Mouse (Mus musculus) forebrain, embryonic 10.5 days (tissue): ENCODE measurements at regions not wholly inside any gene's neighbourhood (a gene's known extent, or its start where the extent isn't known, plus 50 kb on each side); places are given as distances from the start of the nearest gene placed in this dataset.

Experiments
- DNase-seq: peaks from one replicate; pipeline ENCODE4 v3.0.0-alpha.2; 2017; ENCODE audit warnings: low spot score; ENCODE audit errors: extremely low spot score
- H3K27ac ChIP-seq: fragments of 300-500 bp; sonication (generic); 2 replicates; pipeline ENCODE4 v1.5.1; 2016; ENCODE audit warnings: mild to moderate bottlenecking
- H3K27me3 ChIP-seq: fragments of 300-500 bp; sonication (generic); 2 replicates; pipeline ENCODE4 v1.6.1; 2016; ENCODE audit warnings: mild to moderate bottlenecking; ENCODE audit not compliant: poor library complexity, severe bottlenecking
- H3K36me3 ChIP-seq: fragments of 300-500 bp; sonication (generic); replicated peaks from 2 replicates; pipeline ENCODE4 v1.6.1; 2016; ENCODE audit warnings: mild to moderate bottlenecking, moderate library complexity
- H3K4me1 ChIP-seq: fragments of 300-500 bp; sonication (generic); 2 replicates; pipeline ENCODE4 v1.6.1; 2016
- H3K4me3 ChIP-seq: fragments of 300-500 bp; sonication (generic); 2 replicates; pipeline ENCODE4 v1.5.1; 2016; ENCODE audit warnings: mild to moderate bottlenecking, moderate library complexity
- H3K9me3 ChIP-seq: fragments of 300-500 bp; sonication (generic); 2 replicates; pipeline ENCODE4 v1.6.1; 2016; ENCODE audit warnings: mild to moderate bottlenecking, moderate library complexity
- WGBS: fragments of 180-500 bp; shearing (Covaris S2); methylation state at CpG from one replicate; pipeline ENCODE4 v1.1.7; 2016; 5-methylcytosine and 5-hydroxymethylcytosine counted together

GRCm38 (mm10) chr10:12124272-12124671 lies 744.9 kb downstream of the Utrn start:
- DNase-seq: no peak
- WGBS: 79% methylated on average over 2 of the region's 2 CpGs

GRCm38 (mm10) chr10:12129486-12129885 lies 739.7 kb downstream of the Utrn start:
- WGBS: 86% methylated on average over 3 of the region's 3 CpGs
- no peaks in the 10 kb centered on the region for H3K27me3 ChIP-seq
- no peak overlapping the region for H3K27ac ChIP-seq
- no peak overlapping the region for H3K4me3 ChIP-seq
- no peaks in the 10 kb centered on the region for H3K36me3 ChIP-seq
- H3K9me3 ChIP-seq: no peaks in the 10 kb centered on the region
- no peak for DNase-seq
- H3K4me1 ChIP-seq: no peaks in the 10 kb centered on the region

More at GRCm38 (mm10) chr10:12124272-12124671, 744.9 kb downstream of the Utrn start:
- no peak overlapping the region for H3K4me3 ChIP-seq
- H3K4me1 ChIP-seq: no peaks in the 10 kb centered on the region
- no peaks in the 10 kb centered on the region for H3K36me3 ChIP-seq
- no peak overlapping the region for H3K27ac ChIP-seq
- H3K27me3 ChIP-seq: no peaks in the 10 kb centered on the region
- no peaks in the 10 kb centered on the region for H3K9me3 ChIP-seq

GRCm38 (mm10) chr10:12144691-12145090 lies 724.5 kb downstream of the Utrn start:
- Histone ChIP-seq H3K36me3 (no peaks in the 10 kb centered on the region), H3K27ac (no peak overlapping the region), H3K9me3 (no peaks in the 10 kb centered on the region), H3K4me3 (no peak overlapping the region), H3K4me1 (no peaks in the 10 kb centered on the region), H3K27me3 (no peaks in the 10 kb centered on the region)
- WGBS: 80% methylated on average over 1 of the region's 1 CpGs
- DNase-seq: no peak

- Histone ChIP-seq H3K27ac (no peak overlapping the region), H3K27me3 (no peaks in the 10 kb centered on the region), H3K9me3 (no peaks in the 10 kb centered on the region), H3K36me3 (no peaks in the 10 kb centered on the region), H3K4me3 (no peak overlapping the region), H3K4me1 (no peaks in the 10 kb centered on the region)
- WGBS: 95% methylated on average over 9 of the region's 9 CpGs
- DNase-seq: no peak
Observed at GRCm38 (mm10) chr10:12146942-12147537, 722.1 kb downstream of the Utrn start.

GRCm38 (mm10) chr10:12170243-12170642 lies 698.9 kb downstream of the Utrn start:
- no peak overlapping the region for H3K4me3 ChIP-seq
- H3K27me3 ChIP-seq: no peaks in the 10 kb centered on the region
- H3K4me1 ChIP-seq: peaks cover 6% of the 10 kb centered on the region; the same call in 1 of the 2 replicates
- no peaks in the 10 kb centered on the region for H3K9me3 ChIP-seq
- WGBS: 93% methylated on average over 3 of the region's 3 CpGs
- DNase-seq: no peak
- H3K27ac ChIP-seq: no peak overlapping the region
- no peaks in the 10 kb centered on the region for H3K36me3 ChIP-seq

GRCm38 (mm10) chr10:12174200-12174818 lies 694.9 kb downstream of the Utrn start:
- Histone ChIP-seq H3K9me3 (no peaks in the 10 kb centered on the region), H3K4me1 (peaks cover 6% of the 10 kb centered on the region; the same call in 1 of the 2 replicates), H3K4me3 (no peak overlapping the region), H3K27ac (no peak overlapping the region), H3K36me3 (no peaks in the 10 kb centered on the region), H3K27me3 (no peaks in the 10 kb centered on the region)
- WGBS: 69% methylated on average over 14 of the region's 14 CpGs
- no peak for DNase-seq

GRCm38 (mm10) chr10:12175141-12175540 lies 694.0 kb downstream of the Utrn start:
- DNase-seq: no peak

GRCm38 (mm10) chr10:12177482-12177881 lies 691.7 kb downstream of the Utrn start:
- H3K27ac ChIP-seq: no peak overlapping the region
- WGBS: 90% methylated on average over 1 of the region's 1 CpGs
- no peaks in the 10 kb centered on the region for H3K36me3 ChIP-seq
- peaks cover 6% of the 10 kb centered on the region; the same call in 1 of the 2 replicates for H3K4me1 ChIP-seq
- H3K4me3 ChIP-seq: no peak overlapping the region
- DNase-seq: no peak
- no peaks in the 10 kb centered on the region for H3K9me3 ChIP-seq
- H3K27me3 ChIP-seq: no peaks in the 10 kb centered on the region

More at GRCm38 (mm10) chr10:12175141-12175540, 694.0 kb downstream of the Utrn start:
- Histone ChIP-seq H3K9me3 (no peaks in the 10 kb centered on the region), H3K27me3 (no peaks in the 10 kb centered on the region), H3K36me3 (no peaks in the 10 kb centered on the region), H3K4me3 (no peak overlapping the region), H3K4me1 (peaks cover 6% of the 10 kb centered on the region; the same call in 1 of the 2 replicates), H3K27ac (no peak overlapping the region)
- 90% methylated on average over 3 of the region's 3 CpGs for WGBS

GRCm38 (mm10) chr10:12180965-12181364 lies 688.2 kb downstream of the Utrn start:
- Histone ChIP-seq H3K4me1 (no peaks in the 10 kb centered on the region), H3K36me3 (no peaks in the 10 kb centered on the region), H3K9me3 (no peaks in the 10 kb centered on the region), H3K27me3 (no peaks in the 10 kb centered on the region), H3K4me3 (no peak overlapping the region), H3K27ac (no peak overlapping the region)
- WGBS: 91% methylated on average over 4 of the region's 4 CpGs
- DNase-seq: no peak

- Histone ChIP-seq H3K4me1 (0 out of 2 replicates have a peak, but pooled peaks cover 3% of the 10 kb centered on the region), H3K36me3 (no peaks in the 10 kb centered on the region), H3K9me3 (no peaks in the 10 kb centered on the region), H3K4me3 (no peak overlapping the region), H3K27ac (no peak overlapping the region), H3K27me3 (no peaks in the 10 kb centered on the region)
- 85% methylated on average over 13 of the region's 13 CpGs for WGBS
- no peak for DNase-seq
Observed at GRCm38 (mm10) chr10:12186918-12187639, 682.1 kb downstream of the Utrn start.

GRCm38 (mm10) chr10:12187669-12188342 lies 681.4 kb downstream of the Utrn start:
- H3K27me3 ChIP-seq: no peaks in the 10 kb centered on the region
- no peaks in the 10 kb centered on the region for H3K9me3 ChIP-seq
- DNase-seq: no peak
- 0 out of 2 replicates have a peak, but pooled peaks cover 3% of the 10 kb centered on the region for H3K4me1 ChIP-seq
- H3K4me3 ChIP-seq: no peak overlapping the region
- H3K36me3 ChIP-seq: no peaks in the 10 kb centered on the region
- 90% methylated on average over 8 of the region's 8 CpGs for WGBS
- H3K27ac ChIP-seq: no peak overlapping the region

GRCm38 (mm10) chr10:12190435-12190834 lies 678.7 kb downstream of the Utrn start:
- Histone ChIP-seq H3K4me1 (0 out of 2 replicates have a peak, but pooled peaks cover 3% of the 10 kb centered on the region), H3K9me3 (no peaks in the 10 kb centered on the region), H3K27ac (no peak overlapping the region), H3K4me3 (no peak overlapping the region), H3K27me3 (no peaks in the 10 kb centered on the region), H3K36me3 (no peaks in the 10 kb centered on the region)
- WGBS: 62% methylated on average over 3 of the region's 3 CpGs
- DNase-seq: no peak
